Mouse (Mus musculus) midbrain, embryonic 14.5 days (tissue): ENCODE measurements at regions not wholly inside any gene's neighbourhood (a gene's known extent, or its start where the extent isn't known, plus 50 kb on each side); places are given as distances from the start of the nearest gene placed in this dataset.

Source experiments
- ATAC-seq: fragments of 200-750 bp; cut with Nextera tagmentation; 2 replicates; pipeline ENCODE4 v1.8.0; 2017; ENCODE audit warnings: moderate number of reproducible peaks, moderate library complexity; ENCODE audit not compliant: low FRiP score, low TSS enrichment
- DNase-seq: peaks from one replicate; pipeline ENCODE4 v3.0.0-alpha.2; 2015
- H3K27ac ChIP-seq: fragments of 300-500 bp; sonication (generic); replicated peaks from 2 replicates; pipeline ENCODE4 v1.5.1; 2014; ENCODE audit warnings: mild to moderate bottlenecking, low read depth, low read length, moderate library complexity
- H3K27me3 ChIP-seq: fragments of 300-500 bp; sonication (generic); 2 replicates; pipeline ENCODE4 v1.6.1; 2014; ENCODE audit warnings: low read length, control low read depth, mixed read lengths; ENCODE audit not compliant: control insufficient read depth, insufficient read depth
- H3K36me3 ChIP-seq: fragments of 300-500 bp; sonication (generic); 2 replicates; pipeline ENCODE4 v1.6.1; 2014; ENCODE audit warnings: low read length, control low read depth; ENCODE audit not compliant: control insufficient read depth, insufficient read depth
- H3K4me1 ChIP-seq: fragments of 300-500 bp; sonication (generic); 2 replicates; pipeline ENCODE4 v1.6.1; 2014; ENCODE audit warnings: mild to moderate bottlenecking, antibody characterized with exemption, low read length, control low read depth; ENCODE audit not compliant: control insufficient read depth, insufficient read depth
- H3K4me2 ChIP-seq: fragments of 300-500 bp; sonication (generic); 2 replicates; pipeline ENCODE4 v1.6.1; 2014; ENCODE audit warnings: mild to moderate bottlenecking, low read length, moderate library complexity
- H3K4me3 ChIP-seq: fragments of 300-500 bp; sonication (generic); replicated peaks from 2 replicates; pipeline ENCODE4 v1.5.1; 2014; ENCODE audit warnings: low read depth, low read length
- H3K9ac ChIP-seq: fragments of 300-500 bp; sonication (generic); replicated peaks from 2 replicates; pipeline ENCODE4 v1.6.1; 2014; ENCODE audit warnings: mild to moderate bottlenecking, low read length, moderate library complexity
- H3K9me3 ChIP-seq: fragments of 300-500 bp; sonication (generic); 2 replicates; pipeline ENCODE4 v1.6.1; 2016; ENCODE audit warnings: low read length, control low read depth, mixed read lengths; ENCODE audit not compliant: control insufficient read depth
- WGBS: fragments of 180-500 bp; shearing (Covaris S2); extraction: QIAGEN DNeasy Blood & Tissue Kit; methylation state at CpG from one replicate; pipeline ENCODE4 v1.1.7; 2014; 5-methylcytosine and 5-hydroxymethylcytosine counted together

DNA sequence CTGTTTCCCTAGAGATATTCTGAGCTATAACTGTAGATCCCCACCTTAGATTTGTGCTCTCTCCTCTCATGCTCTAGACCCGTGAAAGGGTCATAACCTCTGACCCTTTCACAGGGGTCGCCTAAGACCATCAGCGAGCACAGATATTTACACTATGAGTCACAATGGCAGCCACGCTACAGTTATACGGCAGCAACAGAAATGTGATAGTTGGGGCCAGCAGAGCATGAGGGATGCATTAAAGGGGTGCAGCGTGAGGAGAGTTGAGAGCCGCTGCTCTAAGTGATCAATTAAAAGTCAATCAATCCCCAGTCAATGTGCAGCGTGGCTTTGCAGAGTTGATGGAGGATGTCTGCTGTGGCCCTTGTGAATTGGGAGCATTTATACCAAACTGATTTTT lies 112.7 kb upstream of the Foxn2 start:
- Histone ChIP-seq H3K4me3 (no peak overlapping the region), H3K4me2 (no peak overlapping the region), H3K27me3 (peaks cover 22% of the 10 kb centered on the region), H3K4me1 (peaks cover 19% of the 10 kb centered on the region), H3K9ac (no peak overlapping the region), H3K36me3 (no peaks in the 10 kb centered on the region), H3K9me3 (peaks cover 5% of the 10 kb centered on the region; the same call in 1 of the 2 replicates), H3K27ac (no peak overlapping the region)
- no peak for ATAC-seq
- DNase-seq = no peak
- WGBS = 40% methylated on average over 8 of the region's 8 CpGs

DNA sequence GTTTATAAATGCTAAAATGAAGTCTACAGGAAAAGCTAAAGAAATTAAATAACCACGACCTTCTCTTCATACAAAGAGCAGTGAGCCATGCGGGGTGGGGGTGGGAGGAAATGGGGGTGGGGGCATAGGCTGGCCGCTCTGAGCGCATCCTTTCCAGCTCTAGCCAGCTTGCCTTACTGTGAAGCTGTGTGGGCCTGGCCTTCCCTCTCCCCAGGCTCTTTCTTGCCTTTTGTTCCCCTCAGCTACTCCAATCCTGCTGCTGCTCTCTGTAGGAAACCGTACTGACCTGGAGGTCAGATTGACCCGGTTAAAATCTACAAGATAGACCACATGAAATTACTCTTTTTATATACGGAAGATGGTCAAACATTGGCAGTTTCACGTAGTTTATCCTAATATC lies 111.7 kb upstream of the Foxn2 start:
- peak; percentile 47 for DNase-seq
- WGBS = 10% methylated on average over 8 of the region's 8 CpGs
- ATAC-seq = no peak

DNA sequence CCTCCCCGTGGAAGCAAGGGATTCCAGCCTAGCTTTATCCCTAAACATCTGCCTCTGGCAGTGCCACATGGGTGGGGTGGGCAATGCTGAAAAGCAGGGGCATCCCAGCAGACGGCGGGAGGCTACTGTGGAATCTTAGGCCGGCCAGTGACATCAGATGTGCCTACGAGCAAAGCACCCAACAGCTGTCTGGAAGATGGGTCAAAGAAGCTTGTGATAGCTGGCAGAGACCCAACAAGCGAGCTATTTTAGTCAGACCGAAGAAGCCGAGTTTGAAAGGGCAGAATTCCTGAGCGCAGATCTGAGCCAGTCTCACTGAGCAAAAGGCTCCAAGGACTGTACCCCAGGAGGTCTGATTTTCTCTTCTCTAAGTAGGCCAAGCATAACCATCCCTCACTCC lies 110.8 kb upstream of the Foxn2 start:
- H3K27me3 ChIP-seq = peaks cover 18% of the 10 kb centered on the region
- ATAC-seq (no peak), DNase-seq (peak; percentile 52)
- no peak overlapping the region for H3K27ac ChIP-seq
- no peak overlapping the region for H3K4me3 ChIP-seq
- no peak overlapping the region for H3K9ac ChIP-seq
- H3K4me1 ChIP-seq = peaks cover 19% of the 10 kb centered on the region
- no peak overlapping the region for H3K4me2 ChIP-seq
- peaks cover 5% of the 10 kb centered on the region; the same call in 1 of the 2 replicates for H3K9me3 ChIP-seq
- 67% methylated on average over 9 of the region's 9 CpGs for WGBS
- H3K36me3 ChIP-seq = no peaks in the 10 kb centered on the region

More for the DNA sequence above, 111.7 kb upstream of the Foxn2 start:
- H3K4me1 ChIP-seq = peaks cover 19% of the 10 kb centered on the region
- no peak overlapping the region for H3K4me2 ChIP-seq
- no peaks in the 10 kb centered on the region for H3K36me3 ChIP-seq
- peaks cover 5% of the 10 kb centered on the region; the same call in 1 of the 2 replicates for H3K9me3 ChIP-seq
- H3K9ac ChIP-seq = no peak overlapping the region
- no peak overlapping the region for H3K27ac ChIP-seq
- peaks cover 18% of the 10 kb centered on the region for H3K27me3 ChIP-seq
- no peak overlapping the region for H3K4me3 ChIP-seq

DNA sequence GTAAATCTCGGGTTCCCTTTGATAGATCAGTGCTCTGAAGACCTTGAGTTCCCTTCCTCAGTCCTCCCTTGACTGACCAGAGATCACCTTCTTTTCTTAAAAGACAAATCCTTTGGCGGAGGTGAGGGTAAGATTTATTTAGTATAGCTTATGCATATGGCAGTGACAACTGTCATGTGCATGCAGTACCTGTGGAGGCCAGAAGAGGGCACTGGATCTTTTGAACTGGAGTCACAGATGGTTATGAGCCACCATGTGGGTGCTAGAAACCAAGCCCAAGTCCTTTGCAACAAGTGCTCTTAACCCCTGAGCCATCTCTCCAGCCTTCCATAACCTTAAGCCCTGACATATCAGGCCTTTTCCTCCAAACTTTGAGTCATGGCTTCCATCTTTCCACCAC lies 110.4 kb upstream of the Foxn2 start:
- no peak for DNase-seq
- Histone ChIP-seq H3K4me1 (peaks cover 19% of the 10 kb centered on the region), H3K9me3 (peaks cover 5% of the 10 kb centered on the region; the same call in 1 of the 2 replicates), H3K4me2 (no peak overlapping the region), H3K9ac (no peak overlapping the region), H3K4me3 (no peak overlapping the region), H3K27me3 (peaks cover 15% of the 10 kb centered on the region), H3K27ac (no peak overlapping the region), H3K36me3 (no peaks in the 10 kb centered on the region)
- WGBS = 79% methylated on average over 2 of the region's 2 CpGs
- no peak for ATAC-seq

DNA sequence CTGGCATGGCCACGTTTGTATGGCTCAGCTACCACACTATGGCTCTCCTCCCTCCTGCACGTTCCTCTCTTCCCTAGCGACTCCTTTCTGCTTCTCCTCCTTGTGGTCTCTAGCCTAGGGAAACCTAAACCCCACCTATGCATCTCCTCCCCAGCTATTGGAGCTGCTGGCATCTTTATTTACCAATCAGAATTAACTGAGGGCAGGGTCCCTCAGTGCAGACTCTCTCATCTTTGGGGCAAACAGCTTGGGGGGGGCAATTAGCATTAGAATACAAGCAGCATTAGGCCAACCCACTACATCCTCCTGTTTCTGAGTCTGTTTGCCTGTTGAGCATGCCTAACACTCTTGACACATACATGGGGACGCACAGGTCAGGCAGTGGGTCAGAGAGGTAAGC lies 106.7 kb upstream of the Foxn2 start:
- ATAC-seq (no peak), DNase-seq (no peak)
- Histone ChIP-seq H3K36me3 (no peaks in the 10 kb centered on the region), H3K4me1 (peaks cover 1% of the 10 kb centered on the region; the same call in 1 of the 2 replicates), H3K4me2 (no peak overlapping the region), H3K9me3 (peaks cover 5% of the 10 kb centered on the region; the same call in 1 of the 2 replicates), H3K27ac (no peak overlapping the region), H3K4me3 (no peak overlapping the region), H3K9ac (no peak overlapping the region), H3K27me3 (peaks cover 8% of the 10 kb centered on the region; the same call in 1 of the 2 replicates)
- WGBS = 46% methylated on average over 4 of the region's 4 CpGs

DNA sequence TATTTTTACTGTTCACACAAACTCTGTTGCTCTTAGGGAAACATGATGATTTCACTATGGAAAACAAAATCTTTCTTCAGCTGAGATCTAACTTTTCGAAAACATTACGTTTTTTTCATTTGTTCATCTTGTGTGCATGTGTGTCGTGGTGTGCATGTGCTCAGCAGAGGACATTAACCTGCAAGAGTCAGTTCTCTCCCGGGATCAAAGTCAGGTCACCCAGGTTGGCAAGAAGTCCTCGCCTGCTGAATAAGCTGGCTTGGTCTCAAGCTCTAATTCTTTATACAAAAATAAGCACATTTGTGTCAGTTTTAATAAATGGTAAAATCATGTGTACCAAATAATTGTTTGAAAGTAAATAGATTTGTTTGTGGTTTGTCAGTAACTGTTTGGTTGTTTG lies 105.2 kb upstream of the Foxn2 start:
- no peaks in the 10 kb centered on the region for H3K4me1 ChIP-seq
- WGBS = 92% methylated on average over 5 of the region's 5 CpGs

DNA sequence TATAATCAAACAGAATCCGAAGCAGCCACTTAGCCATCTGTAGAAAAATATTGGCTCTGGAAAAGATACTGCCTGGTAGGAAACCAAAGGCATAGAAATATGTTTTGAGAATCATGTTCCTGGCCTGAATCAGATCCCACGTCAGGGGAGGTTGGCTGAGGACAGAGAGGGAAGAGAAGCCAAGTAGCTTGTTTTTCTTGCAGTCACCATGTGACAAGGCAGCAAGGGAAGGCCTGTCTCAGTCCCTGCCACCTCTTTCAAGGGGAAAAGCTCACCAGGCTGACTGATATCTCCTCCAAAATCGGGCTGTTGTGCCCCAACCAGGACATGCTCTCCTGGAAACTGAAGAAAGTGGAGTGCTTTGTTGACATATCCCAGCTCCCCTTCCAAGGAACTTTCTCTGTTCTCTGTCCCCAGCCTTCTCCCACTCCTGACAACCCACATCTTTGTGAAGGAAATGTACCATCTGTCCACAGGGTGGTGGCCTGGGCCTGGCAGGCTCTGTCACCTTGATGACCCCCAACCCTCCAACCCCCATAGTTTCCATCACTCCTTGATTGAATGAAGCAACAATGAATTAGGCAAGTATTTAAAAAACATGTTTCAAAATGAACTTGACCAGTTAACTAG lies 104.3 kb upstream of the Foxn2 start:
- Histone ChIP-seq H3K9ac (no peak overlapping the region), H3K27ac (no peak overlapping the region), H3K36me3 (no peaks in the 10 kb centered on the region), H3K4me2 (no peak overlapping the region), H3K4me1 (no peaks in the 10 kb centered on the region), H3K4me3 (no peak overlapping the region), H3K9me3 (peaks cover 3% of the 10 kb centered on the region; the same call in 1 of the 2 replicates), H3K27me3 (peaks cover 2% of the 10 kb centered on the region; the same call in 1 of the 2 replicates)
- ATAC-seq = no peak
- 78% methylated on average over 3 of the region's 3 CpGs for WGBS
- DNase-seq = no peak

More for the DNA sequence above, 105.2 kb upstream of the Foxn2 start:
- no peak overlapping the region for H3K9ac ChIP-seq
- H3K4me2 ChIP-seq = no peak overlapping the region
- H3K9me3 ChIP-seq = peaks cover 5% of the 10 kb centered on the region
- no peak overlapping the region for H3K4me3 ChIP-seq
- no peak for ATAC-seq
- no peak overlapping the region for H3K27ac ChIP-seq
- no peaks in the 10 kb centered on the region for H3K36me3 ChIP-seq
- H3K27me3 ChIP-seq = peaks cover 5% of the 10 kb centered on the region; the same call in 1 of the 2 replicates
- DNase-seq = no peak

DNA sequence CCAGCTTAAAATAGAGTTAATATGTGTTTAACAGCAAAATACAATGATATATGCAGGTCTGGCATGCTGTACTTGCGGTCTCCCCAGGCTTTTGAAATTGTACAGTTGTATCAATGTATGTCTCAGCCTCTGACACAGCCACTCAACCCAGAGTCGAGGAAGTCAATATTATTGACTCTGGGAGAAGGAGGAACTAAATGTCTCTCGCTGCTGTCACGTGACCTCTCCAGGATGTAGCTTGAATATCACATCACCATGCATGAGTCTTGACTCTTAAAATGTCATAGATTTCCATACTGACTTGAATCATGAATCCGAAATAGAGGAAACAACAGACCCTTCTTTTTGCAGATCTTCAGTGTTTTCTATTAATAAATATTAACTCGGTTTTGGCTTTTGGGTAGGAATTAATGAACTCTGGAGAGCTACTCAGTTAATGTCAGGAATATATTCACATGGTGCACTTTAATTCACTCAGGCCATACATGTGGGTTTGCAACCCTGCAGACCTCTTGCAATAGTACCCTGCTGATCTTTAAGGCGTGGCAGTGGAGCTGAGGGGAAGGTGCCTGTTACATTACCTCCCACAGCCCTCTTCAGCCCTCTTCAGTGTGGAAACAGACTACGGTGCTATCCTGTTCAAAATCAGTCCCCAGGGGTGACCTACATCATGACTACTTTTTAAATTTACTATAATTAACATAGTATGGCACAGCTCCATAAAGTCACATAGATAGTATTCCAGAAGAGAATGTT lies 102.7 kb upstream of the Foxn2 start:
- no peaks in the 10 kb centered on the region for H3K36me3 ChIP-seq
- DNase-seq (no peak), ATAC-seq (no peak)
- H3K27me3 ChIP-seq = no peaks in the 10 kb centered on the region
- H3K4me1 ChIP-seq = no peaks in the 10 kb centered on the region
- no peak overlapping the region for H3K4me3 ChIP-seq
- no peak overlapping the region for H3K9ac ChIP-seq
- H3K9me3 ChIP-seq = peaks cover 3% of the 10 kb centered on the region; the same call in 1 of the 2 replicates
- WGBS = 89% methylated on average over 8 of the region's 8 CpGs
- no peak overlapping the region for H3K4me2 ChIP-seq
- no peak overlapping the region for H3K27ac ChIP-seq
